Mouse (Mus musculus) G1E (cell line): ENCODE results near the gene Cenpu.

Experiments used
- CTCF ChIP-seq: IDR thresholded peaks from 2 replicates; pipeline ENCODE4 v1.5.1; 2012; ENCODE audit warnings: low read depth, low read length, inconsistent platforms, mixed read lengths
- GATA1 ChIP-seq: IDR thresholded peaks from 2 replicates; pipeline ENCODE4 v1.6.1; 2012; ENCODE audit warnings: borderline replicate concordance, low read length, inconsistent platforms, mixed read lengths
- GATA2 ChIP-seq: IDR thresholded peaks from 2 replicates; pipeline ENCODE4 v1.6.1; 2012; ENCODE audit warnings: low read depth, low read length, inconsistent platforms, borderline replicate concordance

- TF ChIP-seq GATA1, result no peak
- no peak for TF ChIP-seq CTCF
- no peak for TF ChIP-seq GATA2
These were observed 43.8 kb downstream of the Cenpu start for GRCm38 (mm10) chr8:46595593-46595992.
